Mouse (Mus musculus): Measurements from ENCODE around the gene Angptl4.

DNA sequence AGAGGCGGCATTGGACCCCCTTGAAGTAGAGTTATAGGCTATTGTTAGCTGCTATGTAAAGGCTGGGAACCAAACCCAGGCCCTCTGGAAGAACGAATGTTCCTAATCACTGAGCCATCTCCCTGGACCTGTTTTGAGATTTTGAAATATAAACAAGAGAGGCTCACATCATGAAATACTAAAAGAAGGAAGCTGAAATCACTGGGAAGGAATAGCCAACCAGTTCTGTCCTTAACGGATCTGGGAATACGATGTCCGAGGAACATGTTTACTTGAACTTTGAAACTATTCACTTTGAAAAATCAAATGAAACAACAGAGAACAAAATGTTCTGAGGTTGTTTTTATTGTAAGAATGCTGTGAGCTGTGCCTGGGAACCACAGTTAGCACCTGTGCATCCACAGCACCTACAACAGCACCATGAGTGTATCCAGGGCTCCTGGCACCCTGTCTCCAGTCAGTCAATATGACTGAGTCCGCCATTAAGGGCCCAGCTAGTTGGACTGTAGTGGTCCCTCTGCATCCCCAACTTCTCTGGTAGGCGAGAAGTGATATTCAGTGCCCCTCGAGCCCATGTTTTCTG is 7.0 kb downstream of the Angptl4 start:
- TF ChIP-seq CTCF (IDR thresholded peaks at IDR 0.05; ENCODE audit: low read depth, low read length) (no peak), POLR2A (IDR thresholded peaks at IDR 0.05; ENCODE audit: extremely low read depth, insufficient read depth, low read length) (no peak)

Measured in liver, adult 2 months (tissue).